Mouse (Mus musculus) liver, adult 2 months (tissue): ENCODE measurements around the gene Zbtb4. TPM values are rescaled to one million over a fixed set of nuclear protein-coding genes. Genes with fewer than 3 reads are reported as not detected.

Source experiments
- DNase-seq: peaks from one replicate; pipeline ENCODE4 v3.0.0-alpha.2; 2011; ENCODE audit warnings: low read depth, low spot score; ENCODE audit errors: extremely low read depth
- H3K27ac ChIP-seq: fragments of 200-500 bp; replicated peaks from 2 replicates; pipeline ENCODE4 v1.5.1; 2012; ENCODE audit warnings: low read depth, mild to moderate bottlenecking, control low read depth, inconsistent platforms, low read length; ENCODE audit not compliant: insufficient read depth
- H3K27me3 ChIP-seq: fragments of 200-500 bp; 2 replicates; pipeline ENCODE4 v1.6.1; 2012; ENCODE audit warnings: mild to moderate bottlenecking, moderate library complexity, low read length, inconsistent platforms; ENCODE audit not compliant: control insufficient read depth, insufficient read depth
- H3K36me3 ChIP-seq: fragments of 200-500 bp; 2 replicates; pipeline ENCODE4 v1.6.1; 2012; ENCODE audit warnings: low read length, inconsistent platforms; ENCODE audit not compliant: control insufficient read depth, insufficient read depth
- H3K4me1 ChIP-seq: fragments of 200-500 bp; 2 replicates; pipeline ENCODE4 v1.6.1; 2011; ENCODE audit warnings: low read length; ENCODE audit not compliant: control insufficient read depth, insufficient read depth
- H3K4me3 ChIP-seq: fragments of 200-500 bp; 2 replicates; pipeline ENCODE4 v1.5.1; 2011; ENCODE audit warnings: low read depth, mild to moderate bottlenecking, control low read depth, low read length, moderate library complexity; ENCODE audit not compliant: insufficient read depth
- H3K79me2 ChIP-seq: fragments of 200-500 bp; 2 replicates; pipeline ENCODE4 v1.6.1; 2012; ENCODE audit warnings: inconsistent platforms, mild to moderate bottlenecking, low read length, moderate library complexity; ENCODE audit not compliant: control insufficient read depth, insufficient read depth
- H3K9ac ChIP-seq: fragments of 200-500 bp; 2 replicates; pipeline ENCODE4 v1.6.1; 2012; ENCODE audit warnings: low read depth, mild to moderate bottlenecking, control low read depth, inconsistent platforms, low read length
- CTCF ChIP-seq: fragments of 200-500 bp; IDR thresholded peaks from 2 replicates; pipeline ENCODE4 v1.5.1; 2011; ENCODE audit warnings: low read depth, low read length, control low read depth
- POLR2A ChIP-seq: fragments of 200-500 bp; IDR thresholded peaks from 2 replicates; pipeline ENCODE4 v1.6.1; 2011; ENCODE audit warnings: low read length, control low read depth; ENCODE audit not compliant: insufficient read depth; ENCODE audit errors: extremely low read depth
- WGBS: fragments of 180-500 bp; shearing (Covaris S2); methylation state at CpG from one replicate; pipeline ENCODE4 v1.1.7; 2018; 5-methylcytosine and 5-hydroxymethylcytosine counted together
- polyA plus RNA-seq: library from polyadenylated mRNA; depleted of rRNA; stranded (reverse); fragments of >200 nt; gene quantifications from 2 replicates; pipeline ENCODE4 v1.2.3, GENCODE M21; 2012
- total RNA-seq: library from RNA; depleted of rRNA; stranded (reverse); fragments of >200 nt; gene quantifications from 2 replicates; pipeline ENCODE4 v1.2.3, GENCODE M21; 2014

Zbtb4 gene
- total and polyA plus RNA-seq, 2 experiments = 2.6 to 9.7 TPM

- H3K79me2 ChIP-seq = no peaks in the 10 kb centered on the region
- no peak within 1 kb of the TSS for H3K27ac ChIP-seq
- no peak for DNase-seq
- peaks cover 9% of the 10 kb centered on the region for H3K27me3 ChIP-seq
- peaks cover 4% of the 10 kb centered on the region for H3K4me1 ChIP-seq
- TF ChIP-seq CTCF (no peak), POLR2A (no peak)
- H3K4me3 ChIP-seq = peak within 1 kb of the TSS; percentile 59
- H3K9ac ChIP-seq = peak within 1 kb of the TSS; percentile 61
- no peaks in the 10 kb centered on the region for H3K36me3 ChIP-seq
- 3% methylated on average over 33 of the region's 33 CpGs for WGBS
Observed at GRCm38 (mm10) chr11:69801379-69801977, 35.8 kb downstream of the Zbtb4 start, which contains the start of gene Fgf11. Gene Fgf11, minus strand, starts transcription at chr11:69801857.

- TF ChIP-seq CTCF = no peak
- TF ChIP-seq POLR2A = 0 out of 2 replicates have a peak, but pooled peaks have one; percentile 33
- DNase-seq = peak; percentile 62
- Histone ChIP-seq H3K4me3 (peak overlapping the region; percentile 59), H3K9ac (peak overlapping the region; percentile 61), H3K27me3 (peaks cover 9% of the 10 kb centered on the region), H3K27ac (0 out of 2 replicates have a peak overlapping the region, but pooled peaks have one; percentile 81), H3K79me2 (no peaks in the 10 kb centered on the region), H3K4me1 (peaks cover 4% of the 10 kb centered on the region), H3K36me3 (no peaks in the 10 kb centered on the region)
- WGBS = under 1% methylated on average over 33 of the region's 33 CpGs
Observed at GRCm38 (mm10) chr11:69802648-69803105, 37.0 kb downstream of the Zbtb4 start.

- Histone ChIP-seq H3K79me2 (no peaks in the 10 kb centered on the region), H3K4me3 (peak overlapping the region; percentile 59), H3K27ac (peak overlapping the region; percentile 81), H3K36me3 (no peaks in the 10 kb centered on the region), H3K27me3 (peaks cover 9% of the 10 kb centered on the region), H3K4me1 (peaks cover 4% of the 10 kb centered on the region), H3K9ac (peak overlapping the region; percentile 61)
- WGBS = 2% methylated on average over 12 of the region's 12 CpGs
- no peak for TF ChIP-seq POLR2A
- no peak for TF ChIP-seq CTCF
- DNase-seq = peak; percentile 61
Observed at GRCm38 (mm10) chr11:69803328-69803727, 37.6 kb downstream of the Zbtb4 start.

GRCm38 (mm10) chr11:69803786-69804651 is 38.3 kb downstream of the Zbtb4 start:
- peak overlapping the region; percentile 67 for H3K9ac ChIP-seq
- no peaks in the 10 kb centered on the region for H3K79me2 ChIP-seq
- H3K27me3 ChIP-seq = peaks cover 9% of the 10 kb centered on the region
- TF ChIP-seq POLR2A = no peak
- peak; percentile 77 for TF ChIP-seq CTCF
- H3K4me1 ChIP-seq = peaks cover 4% of the 10 kb centered on the region
- H3K27ac ChIP-seq = peak overlapping the region; percentile 81
- no peaks in the 10 kb centered on the region for H3K36me3 ChIP-seq
- WGBS = 3% methylated on average over 60 of the region's 60 CpGs
- peak; percentile 80 for DNase-seq
- peak overlapping the region; percentile 59 for H3K4me3 ChIP-seq

GRCm38 (mm10) chr11:69804652-69804940 is 38.9 kb downstream of the Zbtb4 start:
- Histone ChIP-seq H3K79me2 (no peaks in the 10 kb centered on the region), H3K4me1 (peaks cover 4% of the 10 kb centered on the region), H3K36me3 (no peaks in the 10 kb centered on the region), H3K27ac (peak overlapping the region; percentile 59), H3K4me3 (peak overlapping the region; percentile 56), H3K9ac (peak overlapping the region; percentile 39; the same call in 1 of the 2 replicates), H3K27me3 (peaks cover 9% of the 10 kb centered on the region)
- no peak for TF ChIP-seq POLR2A
- WGBS = 23% methylated on average over 12 of the region's 12 CpGs
- DNase-seq = peak; percentile 66
